Mouse (Mus musculus): ENCODE results near the gene Polr2c. TPM values are rescaled to one million over a fixed set of nuclear protein-coding genes. Genes with fewer than 3 reads are reported as not detected.

Polr2c gene
- total and polyA plus RNA-seq, 3 experiments: 93.2 to 141 (median 120) TPM

- TF ChIP-seq PAX5 (IDR thresholded peaks at IDR 0.05; ENCODE audit: low read length) (no peak), CHD2 (IDR thresholded peaks at IDR 0.05; ENCODE audit: low read length) (no peak), JUN (IDR thresholded peaks at IDR 0.05; ENCODE audit: insufficient read depth, low read depth, low read length) (no peak), E2F4 (IDR thresholded peaks at IDR 0.05; ENCODE audit: insufficient replicate concordance, low read depth, low read length) (no peak), NRF1 (IDR thresholded peaks at IDR 0.05; ENCODE audit: low read depth, low read length) (no peak), BHLHE40 (IDR thresholded peaks at IDR 0.05; ENCODE audit: low read depth, low read length) (no peak), UBTF (IDR thresholded peaks at IDR 0.05; ENCODE audit: low read depth, low read length) (no peak), TCF12 (IDR thresholded peaks at IDR 0.05; ENCODE audit: low read depth, low read length) (no peak), JUND (conservative IDR thresholded peaks at IDR 0.05; ENCODE audit: low read depth, low read length) (no peak), ZNF384 (IDR thresholded peaks at IDR 0.05; ENCODE audit: low read depth, low read length) (no peak), ZKSCAN1 (IDR thresholded peaks at IDR 0.05; ENCODE audit: borderline replicate concordance, low read depth, low read length) (no peak), USF2 (conservative IDR thresholded peaks at IDR 0.05; ENCODE audit: low read depth, low read length) (no peak), NELFE (IDR thresholded peaks at IDR 0.05; ENCODE audit: low read depth, low read length) (no peak), IRF4 (IDR thresholded peaks at IDR 0.05; ENCODE audit: low read depth, low read length) (no peak), ZMIZ1 (IDR thresholded peaks at IDR 0.05; ENCODE audit: low read depth, low read length) (no peak)
- peaks cover 8 to 22% of the 10 kb centered on the region in 2 experiments; a peak in 2 of 4 replicates for H3K4me1 ChIP-seq (ENCODE audit: control insufficient read depth in 1 of 2, insufficient read depth in 2 of 2)
- no peak overlapping the region for H3K4me2 ChIP-seq (ENCODE audit: insufficient read depth, low read depth, poor library complexity, severe bottlenecking)
- H3K79me2 ChIP-seq (replicated peaks; ENCODE audit: control insufficient read depth, extremely low read depth, insufficient read depth, poor library complexity, severe bottlenecking): no peaks in the 10 kb centered on the region
- H3K4me3 ChIP-seq (replicated peaks in 1 of 3; ENCODE audit: low read depth in 2 of 3, low read length in 2 of 3, poor library complexity in 1 of 3): no peak overlapping the region
- H3K36me3 ChIP-seq (replicated peaks in 1 of 2; ENCODE audit: control insufficient read depth in 1 of 2, insufficient read depth in 1 of 2, low read length in 1 of 2): no peaks in the 10 kb centered on the region
- dilution Hi-C loops (cut with MboI; ENCODE audit: extremely low pct_ligation_motif_present, extremely low pct_unique_long_range_greater_than_20kb, low sequenced_read_pairs) (no loop called here), in situ Hi-C loops (cut with MboI; ENCODE audit: low pct_ligation_motif_present, low pct_unique_long_range_greater_than_20kb, low sequenced_read_pairs) (no loop called here)
- no peak for DNase-seq (ENCODE audit: extremely low read depth)
- peaks cover 3% of the 10 kb centered on the region for H3K27me3 ChIP-seq (replicated peaks)
- no peak overlapping the region for H3K27ac ChIP-seq (ENCODE audit: insufficient read depth, low read depth)
- H3K9ac ChIP-seq (ENCODE audit: insufficient read depth, low read depth): no peak overlapping the region
- H3K9me3 ChIP-seq (replicated peaks; ENCODE audit: low read length): no peaks in the 10 kb centered on the region
Measured at GRCm38 (mm10) chr8:94880742-94881141, 23.5 kb downstream of the Polr2c start.

GRCm38 (mm10) chr8:94888383-94889036, 31.3 kb downstream of the Polr2c start:
- H3K4me2 ChIP-seq (ENCODE audit: insufficient read depth, low read depth, poor library complexity, severe bottlenecking): peak overlapping the region; percentile 51
- no peaks in the 10 kb centered on the region for H3K9me3 ChIP-seq (replicated peaks; ENCODE audit: low read length)
- in situ Hi-C loops (cut with MboI; ENCODE audit: low pct_ligation_motif_present, low pct_unique_long_range_greater_than_20kb, low sequenced_read_pairs) (no loop called here), dilution Hi-C loops (cut with MboI; ENCODE audit: extremely low pct_ligation_motif_present, extremely low pct_unique_long_range_greater_than_20kb, low sequenced_read_pairs) (no loop called here)
- DNase-seq (ENCODE audit: extremely low read depth): no peak
- no peaks in the 10 kb centered on the region for H3K36me3 ChIP-seq (replicated peaks in 1 of 2; ENCODE audit: control insufficient read depth in 1 of 2, insufficient read depth in 1 of 2, low read length in 1 of 2)
- peaks cover 9% of the 10 kb centered on the region for H3K27me3 ChIP-seq (replicated peaks)
- H3K9ac ChIP-seq (ENCODE audit: insufficient read depth, low read depth): no peak overlapping the region
- H3K4me1 ChIP-seq (ENCODE audit: control insufficient read depth in 1 of 2, insufficient read depth in 2 of 2): peaks cover 9 to 28% of the 10 kb centered on the region in 2 experiments
- no peak overlapping the region for H3K27ac ChIP-seq (ENCODE audit: insufficient read depth, low read depth)
- no peak overlapping the region for H3K4me3 ChIP-seq (replicated peaks in 1 of 3; ENCODE audit: low read depth in 2 of 3, low read length in 2 of 3, poor library complexity in 1 of 3)
- TF ChIP-seq IRF4 (IDR thresholded peaks at IDR 0.05; ENCODE audit: low read depth, low read length) (0 out of 2 replicates have a peak, but pooled peaks have one; percentile 12), POLR2AphosphoS2 (IDR thresholded peaks at IDR 0.05; ENCODE audit: low read depth, low read length) (no peak)
- no peaks in the 10 kb centered on the region for H3K79me2 ChIP-seq (replicated peaks; ENCODE audit: control insufficient read depth, extremely low read depth, insufficient read depth, poor library complexity, severe bottlenecking)

All from CH12.LX (cell line).